Mouse (Mus musculus): Measurements from ENCODE around the gene Tpx2.

Gene Tpx2

DNA sequence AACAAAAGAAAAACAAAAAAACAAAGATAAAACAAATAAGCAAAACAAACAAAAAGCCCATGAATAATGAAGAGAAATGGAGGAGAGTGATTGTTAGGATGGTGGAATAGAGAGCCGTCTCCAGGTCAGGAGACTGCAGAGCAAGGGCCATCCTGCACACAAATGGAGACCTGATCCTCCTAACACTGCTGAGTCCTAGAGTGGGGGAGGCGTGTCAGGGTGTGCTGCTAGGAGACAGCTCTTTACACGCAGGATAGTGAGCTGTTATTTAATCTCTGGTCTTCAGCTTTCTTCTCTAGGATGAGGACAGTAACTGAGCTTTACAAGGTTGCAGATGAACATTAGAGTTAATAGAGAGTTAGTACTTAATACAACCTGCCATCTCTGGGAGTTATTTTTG is 14.9 kb downstream of the Tpx2 start:
- DNase-seq (ENCODE audit: low spot score in 2 of 2): no peak

DNA sequence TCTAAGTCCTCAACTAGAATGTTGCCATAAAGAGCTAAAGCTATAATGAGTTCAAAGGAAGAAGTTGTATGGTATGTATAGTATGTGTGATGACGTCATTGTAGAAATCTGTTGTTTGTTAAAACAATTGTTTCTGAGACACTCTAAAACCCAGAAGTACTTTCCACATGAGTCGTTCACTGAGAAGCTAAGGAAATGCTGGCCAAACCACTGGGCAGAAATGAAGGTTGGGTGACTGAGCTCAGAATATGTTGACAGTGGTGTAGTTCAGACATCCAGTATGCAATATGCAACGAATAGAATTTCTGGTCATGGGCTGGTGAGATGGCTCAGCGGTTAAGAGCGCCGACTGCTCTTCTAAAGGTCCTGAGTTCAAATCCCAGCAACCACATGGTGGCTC is 15.6 kb downstream of the Tpx2 start:
- no peak for DNase-seq (ENCODE audit: low spot score in 2 of 2)

DNA sequence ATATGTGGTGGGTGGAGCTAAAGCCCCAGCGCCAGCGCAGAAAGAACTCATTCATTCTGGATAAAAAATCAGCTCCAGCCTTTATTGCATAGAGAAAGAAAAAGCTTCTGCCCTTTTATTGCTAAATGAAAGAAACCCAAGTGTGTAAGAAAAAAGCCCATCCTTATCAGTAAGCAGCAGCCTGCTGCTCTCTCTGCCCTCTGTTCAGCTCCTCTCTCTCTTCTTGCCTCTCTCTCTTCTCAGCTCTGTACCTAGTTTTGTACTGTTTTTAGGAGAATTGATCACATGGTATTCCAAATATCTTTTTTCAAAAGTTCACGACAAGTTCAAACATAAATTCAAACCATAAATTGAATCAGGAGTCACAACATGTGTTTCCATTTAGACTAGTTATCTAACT is 30.5 kb downstream of the Tpx2 start:
- no peak for DNase-seq (ENCODE audit: low spot score in 2 of 2)

DNA sequence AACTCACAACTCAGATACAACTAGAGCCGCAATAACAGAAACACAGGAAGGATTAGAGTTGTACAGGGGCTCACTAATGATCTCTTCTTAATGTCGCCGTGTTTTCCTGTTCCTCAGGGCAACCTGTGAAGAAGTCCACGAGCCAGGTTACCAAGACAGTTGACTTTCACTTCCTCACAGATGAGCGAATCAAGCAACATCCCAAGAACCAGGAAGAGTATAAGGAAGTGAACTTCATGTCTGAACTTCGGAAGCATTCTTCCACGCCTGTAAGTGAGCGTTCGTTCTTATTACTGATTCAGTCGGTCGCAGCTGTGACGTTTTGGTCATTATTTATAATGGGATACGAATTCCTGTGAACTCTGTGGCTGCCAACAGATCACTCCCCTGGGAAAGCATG is 33.1 kb downstream of the Tpx2 start:
- DNase-seq (ENCODE audit: low spot score in 2 of 2): no peak

DNA sequence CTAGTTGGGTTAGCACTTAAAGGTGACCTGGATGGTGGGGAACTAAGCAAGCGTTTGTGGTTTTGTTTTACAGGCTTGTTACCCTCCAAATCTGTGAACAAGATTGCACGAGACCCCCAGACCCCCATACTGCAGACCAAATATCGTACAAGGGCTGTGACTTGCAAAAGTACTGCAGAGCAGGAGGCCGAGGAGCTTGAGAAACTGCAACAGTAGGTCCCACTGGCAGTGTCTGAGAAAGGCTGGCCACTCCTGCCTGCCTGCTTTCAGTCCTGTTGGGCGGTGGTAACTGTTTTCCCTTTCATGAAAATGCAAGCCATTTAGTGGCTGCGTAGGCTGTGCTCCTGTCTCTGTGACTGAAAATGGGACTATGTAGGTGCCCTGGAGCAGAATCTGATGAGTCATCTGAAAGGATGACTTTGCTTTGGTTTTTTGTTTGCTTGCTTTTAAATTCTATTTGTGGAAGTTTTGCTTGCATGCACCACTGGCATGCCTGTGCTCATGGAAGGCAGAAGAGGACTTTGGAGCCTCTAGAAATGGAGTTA is 36.4 kb downstream of the Tpx2 start:
- DNase-seq (ENCODE audit: low spot score in 2 of 2): no peak

DNA sequence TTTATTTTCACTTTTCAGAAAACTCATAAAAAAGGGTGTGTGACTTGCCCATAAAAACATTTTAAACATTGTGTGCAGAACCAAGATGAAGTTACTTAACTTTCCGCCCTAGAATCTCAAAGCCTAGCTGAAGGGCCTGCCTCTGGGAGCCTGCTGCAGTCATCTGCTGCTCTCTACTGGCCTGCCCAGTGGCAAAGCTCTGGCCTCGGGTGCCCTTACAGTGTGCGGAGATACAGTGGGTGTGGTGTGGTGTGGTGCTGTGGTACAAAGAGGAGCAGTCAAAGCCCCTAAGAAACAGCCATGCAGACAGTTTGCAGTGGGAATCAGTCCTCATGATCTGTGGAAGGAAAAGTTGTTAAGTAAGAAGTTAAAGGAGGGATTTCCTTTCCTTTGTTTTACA is 39.5 kb downstream of the Tpx2 start:
- DNase-seq (ENCODE audit: low spot score in 2 of 2): no peak

DNA sequence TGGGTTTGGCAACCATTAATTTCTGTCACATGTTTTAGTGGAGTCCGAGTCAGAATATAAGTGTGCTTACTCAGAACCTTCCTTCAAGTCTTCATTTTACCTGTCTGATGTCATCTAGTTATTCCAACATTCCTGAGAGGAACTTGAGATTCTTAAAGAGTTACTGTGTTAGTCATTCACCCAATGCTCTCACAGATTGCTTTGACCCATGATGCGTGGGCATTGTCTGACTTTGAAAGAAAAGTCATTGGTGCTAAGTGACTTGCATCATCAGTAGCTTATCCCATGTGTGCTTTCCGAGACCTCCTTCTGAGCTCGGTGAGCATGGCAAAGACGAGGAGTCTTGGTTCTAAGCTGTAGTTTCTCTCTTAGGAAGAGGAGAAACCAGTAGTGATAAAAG is 41.0 kb downstream of the Tpx2 start:
- no peak for DNase-seq (ENCODE audit: low spot score in 2 of 2)

DNA sequence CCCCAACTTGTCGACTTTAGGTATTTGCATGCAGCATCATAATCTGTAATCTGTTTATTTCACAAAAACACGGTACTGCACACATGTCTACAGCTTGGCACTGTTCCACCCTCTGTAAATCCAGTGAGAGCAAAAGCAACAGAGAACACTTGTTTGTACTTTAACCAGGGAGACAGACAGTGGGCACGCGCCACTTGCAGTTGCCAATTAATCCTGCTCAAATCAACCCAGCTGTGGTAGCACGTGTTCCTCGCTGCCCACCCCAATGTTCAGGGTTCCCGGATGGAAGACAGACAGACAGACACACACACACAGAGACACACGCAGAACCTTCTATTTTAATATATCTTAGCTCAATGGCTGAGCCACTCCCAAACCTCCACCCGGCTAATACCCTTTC is 48.1 kb downstream of the Tpx2 start:
- no peak for DNase-seq (ENCODE audit: low spot score in 2 of 2)

DNA sequence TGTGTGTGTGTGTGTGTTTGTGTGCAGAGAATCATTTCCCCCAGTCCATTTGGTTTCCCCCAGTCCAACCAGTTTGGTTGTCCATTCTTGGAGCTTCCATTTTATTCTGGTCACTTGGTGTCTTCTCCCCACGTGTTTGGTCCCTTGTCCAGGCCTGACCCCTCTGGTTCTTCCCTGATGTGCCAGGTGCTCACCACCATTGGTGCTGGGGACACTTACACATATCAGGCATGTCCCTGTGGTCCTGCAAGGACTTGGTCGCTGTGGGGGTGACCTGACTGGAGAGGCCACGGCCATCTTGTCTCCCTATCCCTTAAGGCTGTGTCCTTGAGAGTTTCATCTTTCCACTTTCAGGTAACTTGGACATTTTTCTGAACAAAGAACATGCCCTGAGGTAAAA is 49.2 kb downstream of the Tpx2 start:
- DNase-seq (ENCODE audit: low spot score in 2 of 2): no peak

DNA sequence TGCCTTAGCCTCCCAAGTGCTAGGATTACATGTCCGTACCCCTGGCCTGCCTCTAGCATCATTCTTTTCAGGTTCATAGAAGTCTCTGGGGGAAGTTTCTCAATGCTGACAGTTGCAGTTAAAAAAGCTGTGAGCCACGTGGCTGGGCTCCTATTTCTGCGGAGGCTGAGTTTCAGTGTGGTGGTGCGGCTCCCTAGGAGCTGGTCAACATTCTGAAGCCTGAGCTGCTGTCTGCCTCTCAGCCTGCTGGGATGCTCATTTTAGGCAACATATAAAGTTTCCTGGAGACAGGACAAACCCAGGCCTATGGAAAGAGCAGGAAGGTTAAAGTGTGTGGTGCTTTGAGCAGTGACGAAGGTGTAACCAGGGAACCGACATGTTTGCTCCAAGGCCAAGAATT is 51.2 kb downstream of the Tpx2 start:
- no peak for DNase-seq (ENCODE audit: low spot score in 2 of 2)

DNA sequence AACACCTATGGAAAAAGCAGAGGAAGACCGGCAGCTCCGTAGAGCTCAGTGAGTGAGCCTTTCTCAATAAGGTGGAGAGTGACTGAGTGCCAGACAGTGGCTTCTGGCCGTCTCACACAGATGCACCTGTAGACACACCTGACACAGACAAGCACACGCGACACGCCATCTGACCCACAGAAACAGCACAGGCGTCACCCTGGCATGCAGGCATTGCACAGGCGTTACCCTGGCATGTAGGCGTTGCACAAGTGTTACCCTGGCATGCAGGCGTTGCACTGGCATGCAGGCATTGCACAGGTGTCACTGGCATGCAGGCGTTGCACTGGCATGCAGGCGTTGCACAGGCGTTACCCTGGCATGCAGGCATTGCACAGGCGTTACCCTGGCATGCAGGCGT is 53.5 kb downstream of the Tpx2 start:
- DNase-seq (ENCODE audit: low spot score in 2 of 2): no peak

DNA sequence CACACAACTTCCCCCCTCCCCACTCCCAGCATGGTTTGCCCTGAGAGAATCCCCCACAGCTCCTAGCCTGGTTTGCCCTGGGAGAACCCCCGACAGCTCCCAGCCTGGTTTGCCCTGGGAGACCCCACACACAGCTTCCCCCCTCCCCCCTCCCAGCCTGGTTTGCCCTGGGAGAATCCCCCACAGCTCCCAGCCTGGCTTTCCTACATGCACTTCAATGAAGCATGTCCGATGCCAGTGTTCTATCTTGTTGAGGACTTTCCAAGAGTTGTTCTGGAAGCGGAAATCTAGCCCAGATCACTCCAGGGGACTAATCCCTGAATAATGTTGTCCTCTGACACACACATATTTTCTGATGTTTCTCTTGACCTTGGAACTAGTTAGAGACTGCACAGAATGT is 54.9 kb downstream of the Tpx2 start:
- no peak for DNase-seq (ENCODE audit: low spot score in 2 of 2)

DNA sequence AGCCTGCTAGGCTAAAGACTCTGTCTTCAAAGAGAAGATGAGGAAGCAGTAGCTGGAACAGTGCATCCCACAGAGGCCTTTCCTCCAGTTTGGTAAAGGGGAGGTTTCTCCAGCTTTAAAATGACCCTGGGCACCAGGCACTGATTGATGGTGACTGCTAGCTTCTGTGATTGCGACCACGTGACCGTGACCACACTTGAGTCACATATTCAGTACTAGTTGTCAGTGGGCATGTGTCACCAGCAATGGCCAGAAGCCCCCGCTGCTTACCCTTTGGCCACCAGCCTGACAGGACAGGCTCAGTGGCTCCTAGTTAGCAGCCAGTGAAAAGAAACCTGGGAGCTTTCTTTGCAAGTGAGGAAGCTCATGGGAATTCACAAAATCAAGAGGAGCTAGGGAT is 55.8 kb downstream of the Tpx2 start:
- no peak for DNase-seq (ENCODE audit: low spot score in 2 of 2)

DNA sequence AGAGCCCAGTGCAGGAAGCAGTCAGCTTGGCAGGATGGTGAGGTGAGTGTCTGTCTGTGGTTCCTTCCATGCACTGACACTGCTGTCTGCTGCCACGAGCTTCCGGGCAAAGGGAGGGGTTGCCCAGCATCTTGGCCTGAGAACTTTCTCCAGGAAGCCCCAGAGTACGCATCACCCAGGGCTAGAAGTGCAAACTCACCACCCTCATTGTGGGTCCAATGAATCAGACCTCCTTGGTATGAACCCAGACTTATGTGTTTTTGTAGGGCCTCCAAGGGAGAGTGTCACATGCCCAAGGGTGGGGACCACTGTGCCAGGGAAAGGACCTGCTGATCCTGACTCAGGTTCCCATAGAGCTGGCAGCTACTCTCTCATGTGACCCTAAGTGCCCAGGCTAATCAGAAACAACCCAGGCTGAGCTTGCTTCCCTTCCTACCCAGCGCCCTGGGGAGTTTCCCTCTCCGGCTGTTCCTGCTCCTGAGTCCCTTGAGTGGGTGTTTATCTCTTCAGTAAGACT is 56.4 kb downstream of the Tpx2 start:
- no peak for DNase-seq (ENCODE audit: low spot score in 2 of 2)

DNA sequence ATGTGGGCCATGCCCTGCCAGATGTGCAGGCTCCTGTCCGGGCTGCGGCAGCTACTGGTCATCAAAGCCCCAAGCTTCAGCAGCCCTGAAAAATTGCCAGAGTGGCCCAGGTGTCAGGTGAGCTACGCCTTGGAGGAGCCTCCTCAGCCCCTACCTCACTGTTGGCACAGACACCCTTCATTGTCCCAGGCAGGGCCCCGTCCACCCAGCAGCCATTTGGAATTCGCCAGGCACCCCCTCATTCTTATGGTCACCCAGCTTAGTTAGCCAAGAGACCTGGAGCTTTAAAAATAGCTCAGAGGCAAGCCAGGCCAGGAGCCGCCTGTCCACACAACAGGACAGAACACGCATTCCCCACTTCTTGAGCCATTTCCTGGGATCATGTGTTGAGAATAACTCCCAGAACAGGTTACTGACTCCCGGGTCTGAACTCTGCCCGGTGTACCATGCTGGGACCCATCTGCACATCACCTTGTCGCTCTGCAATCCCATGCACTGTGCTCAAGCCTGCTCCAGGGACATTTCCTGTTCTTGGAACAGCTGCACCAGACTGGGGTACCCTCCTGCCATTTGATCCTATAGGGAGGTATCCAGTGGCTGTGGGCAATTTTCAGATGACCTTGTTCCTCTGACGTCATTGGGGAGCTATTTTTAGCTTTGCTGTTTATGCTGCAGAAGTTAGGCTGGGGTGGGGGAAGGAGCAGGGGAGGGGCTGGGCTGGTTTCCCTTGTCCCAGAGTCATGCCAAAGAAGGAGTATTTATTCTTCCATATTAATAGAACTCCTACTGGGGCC is 57.5 kb downstream of the Tpx2 start:
- DNase-seq (ENCODE audit: low spot score in 2 of 2): no peak

DNA sequence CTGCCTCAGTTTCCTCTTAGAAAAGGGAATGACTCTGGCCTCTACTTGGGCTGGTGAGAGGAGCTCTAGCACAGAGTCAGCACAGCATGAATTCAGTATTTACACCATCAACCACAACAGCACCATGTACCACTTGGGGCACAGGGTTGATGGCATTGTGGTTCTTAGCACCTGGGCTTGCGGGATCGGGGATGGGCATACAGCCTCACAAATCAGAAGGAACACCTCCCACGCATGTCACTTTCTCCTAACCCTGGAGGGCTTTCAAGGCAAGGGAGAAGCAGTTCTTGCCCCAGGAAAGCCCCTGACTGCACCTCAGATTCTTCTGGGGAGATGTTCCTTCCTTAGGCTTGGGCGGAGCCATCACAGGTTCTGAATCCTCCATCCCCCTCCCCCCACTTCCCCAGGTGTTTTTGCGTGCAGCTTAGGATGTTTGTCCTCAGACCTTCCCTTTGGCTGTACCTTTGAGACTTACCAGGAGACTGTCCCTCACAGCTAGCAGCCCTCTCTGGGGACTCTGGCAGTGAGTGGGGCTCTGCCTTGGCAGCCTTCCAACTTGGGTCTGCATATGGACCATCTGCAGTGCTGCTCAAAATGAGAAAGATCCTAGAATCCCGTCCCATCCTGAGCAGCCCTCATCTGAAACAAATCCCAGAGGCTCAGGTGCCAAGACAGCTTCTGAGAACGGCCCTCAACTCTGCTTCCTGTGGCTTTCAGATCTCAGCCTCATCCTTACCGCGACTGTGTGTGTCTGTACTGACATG is 58.7 kb downstream of the Tpx2 start:
- DNase-seq (ENCODE audit: low spot score in 2 of 2): no peak

DNA sequence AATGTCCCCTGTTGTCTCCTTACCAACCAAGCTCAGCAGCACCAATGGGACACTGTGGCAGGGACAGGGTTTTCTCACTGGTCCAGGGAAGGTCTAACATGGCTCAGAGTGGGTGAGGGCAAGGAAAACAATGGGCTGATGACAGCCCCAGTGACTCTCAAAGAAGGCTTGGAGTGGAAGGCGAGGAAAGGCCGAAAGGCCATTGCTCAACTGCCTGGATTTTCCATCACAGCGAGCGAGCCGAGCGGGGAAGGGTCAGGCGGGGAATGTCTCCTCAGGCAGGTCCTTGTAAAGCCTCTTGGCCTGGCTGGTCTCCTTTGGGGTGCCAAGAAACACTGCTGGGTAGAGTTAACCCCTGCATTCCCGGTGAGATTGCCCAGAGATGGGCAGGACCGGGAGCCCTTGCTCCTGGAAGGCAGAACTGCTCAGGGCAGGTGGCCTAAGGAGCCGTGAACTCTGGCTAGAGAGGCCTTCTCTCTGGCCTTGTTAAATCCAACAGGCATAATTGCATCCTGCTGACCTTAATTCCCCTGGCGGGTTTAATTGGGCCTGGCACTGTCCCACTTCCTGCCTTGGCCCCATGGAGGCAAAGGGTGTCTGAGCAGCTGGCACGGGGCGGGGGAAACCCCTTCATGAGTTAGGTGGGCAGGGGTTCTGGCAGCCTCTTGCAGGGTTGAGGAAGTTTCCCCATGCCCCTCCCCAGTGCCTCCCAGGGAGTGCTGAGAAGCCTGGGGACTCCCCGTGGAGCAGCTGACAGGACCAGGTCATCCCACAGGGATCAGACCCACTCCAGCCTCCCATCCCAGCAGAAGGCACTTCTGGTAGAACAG is 59.6 kb downstream of the Tpx2 start:
- DNase-seq (ENCODE audit: low spot score in 2 of 2): no peak

DNA sequence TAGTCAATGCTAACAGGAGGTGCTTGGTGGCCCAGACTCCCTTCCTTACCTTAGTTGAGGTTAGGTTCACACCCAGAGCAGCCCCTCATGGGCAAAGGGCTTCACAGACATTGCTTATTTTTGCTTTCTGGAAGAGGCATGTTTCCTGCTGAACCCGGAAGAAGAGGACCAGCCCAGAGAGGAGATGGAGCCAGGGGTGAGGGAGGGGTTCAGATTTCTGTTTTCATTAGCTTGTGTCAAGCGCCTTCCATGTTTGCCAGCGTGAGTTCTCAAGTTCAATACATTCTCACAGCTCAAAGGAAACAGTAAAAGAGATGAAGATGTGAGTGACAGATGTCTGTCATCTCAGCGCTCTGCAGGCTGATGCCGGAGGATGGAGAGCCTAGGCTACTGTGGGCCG is 62.1 kb downstream of the Tpx2 start:
- DNase-seq (ENCODE audit: low spot score in 2 of 2): no peak

DNA sequence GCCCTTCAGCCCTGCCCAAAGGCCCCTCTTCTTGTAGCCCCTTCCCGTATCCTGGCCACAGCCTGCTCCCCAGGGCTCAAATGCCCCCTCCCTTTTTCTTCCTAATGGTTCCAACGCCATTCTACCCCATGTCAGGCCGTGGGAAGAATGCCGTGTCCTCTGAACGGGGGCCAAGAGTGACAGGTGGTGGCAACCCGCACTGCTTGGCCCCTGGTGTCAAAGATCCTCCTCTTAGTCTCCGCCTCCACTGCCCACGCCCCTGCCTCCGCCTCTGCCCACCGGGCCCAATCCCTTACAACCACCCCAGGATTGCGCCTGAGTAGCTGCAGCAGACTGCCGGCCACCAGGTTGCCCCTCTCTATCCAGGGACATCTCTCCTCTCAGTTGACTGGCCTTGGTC is 63.3 kb downstream of the Tpx2 start, which contains the start of gene Mylk2:
Gene Mylk2, plus strand, starts transcription at position 322 of the 400 bp plus-strand sequence.
- no peak for DNase-seq (ENCODE audit: low spot score in 2 of 2)

DNA sequence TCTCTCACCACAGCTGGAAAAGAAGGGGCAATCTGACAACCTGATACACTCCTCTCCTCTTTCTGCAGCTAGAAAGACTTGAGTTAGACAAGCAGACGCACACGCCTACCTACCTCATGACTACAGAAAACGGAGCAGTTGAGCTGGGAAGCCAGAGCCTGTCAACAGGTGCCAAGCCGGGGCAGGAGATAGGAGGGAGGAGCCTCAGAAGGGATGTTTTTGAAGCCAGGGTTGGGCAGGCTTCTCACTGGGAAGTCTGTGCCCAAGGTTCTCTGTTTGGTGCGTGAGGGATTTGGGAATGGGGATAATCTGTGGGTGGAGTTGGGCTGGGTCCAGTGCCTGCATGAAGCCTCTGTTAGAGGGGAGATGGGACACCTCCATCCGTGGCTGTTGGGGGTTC is 63.7 kb downstream of the Tpx2 start:
- DNase-seq (ENCODE audit: low spot score in 2 of 2): no peak

DNA sequence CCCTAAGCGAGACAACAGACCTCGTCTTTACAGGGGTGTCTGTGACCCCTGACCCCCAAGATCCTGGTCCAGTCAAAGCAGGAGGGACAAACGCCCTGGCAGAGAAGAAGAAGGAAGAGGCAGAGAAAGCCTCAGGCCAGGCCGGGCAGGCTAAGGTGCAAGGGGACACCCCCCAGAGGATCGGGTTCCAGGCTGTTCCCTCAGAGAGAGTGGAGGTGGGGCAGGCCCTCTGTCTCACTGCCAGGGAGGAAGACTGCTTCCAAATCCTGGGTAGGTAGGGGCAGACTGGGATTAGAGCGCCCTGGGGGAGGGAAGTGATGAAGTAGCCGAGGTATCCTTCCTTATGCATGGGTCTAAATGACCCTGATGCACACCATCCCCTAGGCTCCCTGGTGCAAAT is 65.7 kb downstream of the Tpx2 start:
- DNase-seq (ENCODE audit: low spot score in 2 of 2): no peak
